Mouse (Mus musculus) retina, embryonic 14.5 days (tissue): ENCODE measurements around the gene Mndal.
A peak's percentile ranks its signal among the peaks of the same experiment; 100 is the strongest.
"Not testable (repeated sequence)": the region's sequence is repeated elsewhere in the genome, so short reads cannot be mapped to it uniquely, and the experiment has no call there.

Experiments used
- DNase-seq: peaks from one replicate; pipeline ENCODE4 v3.0.0-alpha.2; 2015; ENCODE audit warnings: low spot score

Mndal gene

DNA sequence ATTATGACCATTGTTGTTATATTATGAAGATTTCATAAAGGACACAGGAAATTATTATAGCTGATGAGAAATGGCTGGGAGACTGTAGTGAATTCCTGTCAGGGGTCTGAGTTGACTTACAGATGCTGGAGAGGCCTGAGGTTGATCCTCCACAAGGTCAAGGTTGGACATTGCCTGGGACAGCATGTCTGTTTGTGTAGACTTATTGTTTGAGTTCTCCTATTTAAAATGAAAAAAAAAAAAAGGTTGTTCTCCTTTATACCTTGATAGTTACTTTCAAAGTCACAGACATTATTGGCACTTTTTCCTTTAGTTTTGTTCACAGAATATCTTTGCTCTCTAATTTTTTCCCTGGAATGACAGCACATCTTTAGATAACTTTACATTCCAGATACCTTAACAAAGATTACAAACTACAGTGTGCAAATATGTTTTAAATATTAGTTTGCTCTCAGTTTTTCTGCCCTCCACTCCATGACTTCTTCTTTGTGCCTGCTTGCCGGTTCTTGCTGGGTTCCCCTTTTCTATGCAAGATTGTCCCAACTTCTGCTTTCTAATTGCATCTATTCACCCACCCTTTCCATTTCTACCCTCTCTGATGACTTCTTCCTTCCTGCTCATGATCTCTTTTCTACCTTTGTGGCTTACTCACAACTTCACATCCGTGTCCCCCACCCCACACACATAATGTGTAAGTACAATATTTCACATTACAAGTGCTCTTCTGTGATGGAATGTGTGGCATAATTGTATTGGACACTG, 55.1 kb downstream of the Mndal start:
- DNase-seq, result not testable (repeated sequence)

DNA sequence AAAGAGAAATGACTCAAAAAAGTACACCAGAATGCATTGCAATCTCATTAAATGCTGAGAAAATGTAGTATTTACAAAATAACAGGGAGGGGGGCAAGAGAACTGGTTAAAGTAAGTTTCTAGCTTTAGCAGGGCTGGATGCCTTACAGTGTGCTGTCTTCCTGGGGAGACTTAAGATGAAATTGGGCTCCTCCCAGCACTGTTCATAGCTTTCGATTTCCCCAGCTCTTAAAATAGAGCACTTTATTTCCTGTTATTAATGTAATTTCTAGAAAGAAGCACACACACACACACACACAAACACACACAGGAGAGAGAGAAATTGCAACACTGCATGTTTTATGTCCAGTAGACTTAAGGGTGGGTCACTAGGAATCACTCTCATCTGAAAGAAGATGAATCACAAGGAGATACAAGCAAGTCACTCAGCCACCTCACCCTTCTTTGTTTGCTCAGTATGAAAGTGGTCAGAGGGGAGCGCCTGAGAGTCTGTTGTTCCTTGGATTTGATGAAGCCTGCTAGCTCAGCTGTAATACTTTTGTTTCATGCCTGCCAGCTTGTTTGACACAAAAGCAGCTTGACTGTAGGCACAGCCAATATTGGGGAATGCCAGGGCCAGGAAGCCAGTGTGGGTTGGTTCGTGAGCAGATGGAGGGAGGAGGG, 62.2 kb downstream of the Mndal start:
- not testable (repeated sequence) for DNase-seq

DNA sequence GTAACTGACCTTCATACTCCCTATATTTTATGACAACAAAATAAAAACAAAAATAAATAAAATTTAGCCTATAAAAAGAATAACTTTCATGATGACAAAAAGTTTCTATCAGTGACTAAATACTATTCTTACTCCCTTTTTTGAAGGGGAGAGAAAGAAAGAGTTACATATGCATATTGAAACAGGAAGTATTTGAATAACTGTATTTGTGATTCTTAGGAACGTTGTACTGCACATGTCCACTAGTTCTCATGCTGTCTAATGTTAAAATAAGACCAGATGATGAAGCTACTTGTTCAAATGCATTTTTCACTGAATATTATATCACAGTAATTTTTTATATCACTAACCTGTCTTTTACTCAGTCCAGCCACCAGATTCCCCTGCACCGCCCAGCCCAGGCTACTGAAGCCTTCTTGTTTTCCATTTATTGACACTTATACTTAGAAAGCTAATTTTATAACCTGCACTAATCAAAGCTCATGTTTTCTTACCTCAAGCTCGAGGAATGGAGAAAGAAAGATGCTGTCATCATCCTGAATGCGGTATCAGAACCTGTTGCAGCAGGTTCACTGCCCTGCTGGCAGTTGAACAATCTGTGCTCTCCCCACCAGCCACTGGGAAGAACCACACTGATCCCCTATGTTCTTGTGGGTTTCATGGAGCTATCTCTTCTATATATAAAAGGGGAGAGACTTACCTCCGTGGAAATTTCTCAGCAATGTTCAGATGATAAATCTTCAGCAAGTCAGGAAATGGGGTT, 62.9 kb downstream of the Mndal start:
- DNase-seq, result not testable (repeated sequence)

DNA sequence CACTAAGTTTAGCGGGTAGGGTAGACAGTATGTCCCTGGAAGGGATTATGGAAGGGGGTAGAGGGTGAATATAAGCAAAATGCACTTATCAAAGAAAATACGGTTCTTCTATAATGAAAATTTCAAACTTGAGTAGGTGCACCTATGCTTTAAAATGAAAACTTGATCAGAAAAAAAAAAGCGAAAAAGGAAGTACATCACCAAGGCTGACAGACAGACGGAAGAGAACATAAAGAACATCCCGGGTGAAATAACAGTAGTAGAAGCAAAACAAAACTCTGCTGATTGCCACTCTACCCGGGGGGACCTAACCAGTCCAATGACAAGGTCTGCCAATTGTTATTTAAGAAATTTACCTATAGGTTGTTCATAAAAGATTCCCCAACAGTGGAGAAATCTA, 64.0 kb downstream of the Mndal start:
- DNase-seq, result not testable (repeated sequence)

DNA sequence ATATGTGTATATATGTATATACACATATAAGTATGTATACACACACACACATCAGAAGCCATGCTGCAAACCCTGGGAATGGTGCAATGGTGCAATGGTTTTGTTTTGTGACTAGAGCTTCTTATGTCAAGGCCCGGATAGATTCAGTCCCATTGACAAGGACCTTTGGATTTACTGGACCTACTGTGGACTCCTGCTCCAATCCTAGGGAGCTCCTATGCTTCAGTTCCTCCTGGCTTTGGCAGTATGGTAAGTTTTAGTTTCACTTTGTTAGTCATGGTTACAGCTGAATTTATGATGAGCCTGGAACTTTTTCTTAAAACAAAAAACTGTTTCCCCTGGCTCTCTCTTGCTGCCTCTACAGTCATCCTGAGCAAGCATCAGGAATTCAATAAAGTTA, 65.2 kb downstream of the Mndal start:
- DNase-seq, result not testable (repeated sequence)

DNA sequence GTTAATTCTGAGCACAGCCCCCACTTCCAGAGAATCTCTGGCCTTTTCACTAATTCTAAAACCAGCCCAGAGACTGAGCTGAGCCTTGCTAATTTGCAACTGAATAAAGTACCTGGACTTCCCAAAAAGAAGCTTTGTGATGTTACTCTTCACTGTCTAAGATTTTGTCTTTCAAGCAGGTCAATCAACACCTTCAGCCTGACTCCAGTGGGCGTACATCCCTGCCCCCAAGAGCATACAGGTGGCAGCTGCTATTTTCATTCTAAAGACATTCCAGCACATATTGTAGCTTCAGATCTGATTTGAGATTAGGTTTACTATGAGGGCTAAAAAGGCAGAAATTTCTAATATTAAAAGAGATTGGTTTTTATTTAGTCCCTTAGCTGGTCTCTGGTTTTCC, 73.7 kb downstream of the Mndal start:
- not testable (repeated sequence) for DNase-seq

DNA sequence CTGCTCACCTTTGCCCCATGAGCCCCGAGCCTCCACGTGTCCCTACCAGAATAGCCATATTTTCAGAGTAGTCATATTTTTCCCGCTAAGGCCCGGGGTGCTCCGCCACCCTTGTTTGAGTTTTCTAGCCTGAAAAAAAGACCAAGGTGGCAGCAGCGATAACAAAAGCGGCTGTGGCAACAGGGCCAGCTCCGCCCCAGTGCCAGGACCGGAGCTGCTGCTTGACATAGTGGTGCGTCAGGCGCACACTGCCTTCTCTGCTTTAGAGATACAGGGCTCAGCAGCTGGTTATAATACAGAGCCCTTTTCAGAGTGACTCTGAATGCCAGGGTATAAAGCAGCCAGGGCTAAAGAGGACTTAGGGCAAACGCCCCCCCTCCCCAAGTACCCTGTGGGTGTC, 75.8 kb downstream of the Mndal start:
- DNase-seq, result no peak

DNA sequence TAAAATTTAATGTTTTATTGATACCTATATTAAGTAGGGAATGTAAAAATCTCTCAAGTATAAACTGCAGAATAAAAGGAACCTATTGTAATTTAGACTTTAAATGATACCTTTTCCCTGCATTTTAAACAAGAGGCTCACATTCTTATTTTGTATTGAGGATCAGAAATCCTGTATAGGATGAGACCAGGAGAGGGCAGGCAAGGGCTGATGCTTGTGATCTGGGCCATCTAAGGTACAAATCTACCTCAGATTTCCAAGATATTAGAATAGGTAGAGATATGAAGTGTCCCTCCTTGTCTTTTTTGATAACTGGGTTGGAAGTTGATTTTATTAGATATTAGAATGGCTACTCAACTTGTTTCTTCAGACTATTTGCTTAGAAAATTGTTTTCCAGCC, 88.6 kb downstream of the Mndal start:
- peak; percentile 13 for DNase-seq

DNA sequence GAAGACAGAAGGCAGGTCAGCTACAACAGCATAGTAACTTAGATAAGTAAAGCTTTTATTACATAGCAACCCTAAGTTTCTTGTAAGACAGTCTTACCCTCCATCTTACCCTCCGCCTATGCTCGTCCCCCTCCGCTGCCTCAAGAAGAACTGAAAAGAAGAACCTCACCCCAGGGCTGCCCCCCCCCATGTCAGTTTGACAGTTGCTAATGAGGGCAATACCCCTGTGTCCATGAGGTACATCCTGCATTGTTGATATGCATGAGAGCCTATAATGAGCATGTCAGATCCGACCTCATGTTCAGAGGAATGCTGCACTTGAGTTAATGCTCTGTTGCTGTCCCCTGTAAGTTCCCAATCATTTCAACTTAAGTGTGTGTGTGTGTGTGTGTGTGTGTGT, 89.4 kb downstream of the Mndal start:
- not testable (repeated sequence) for DNase-seq

DNA sequence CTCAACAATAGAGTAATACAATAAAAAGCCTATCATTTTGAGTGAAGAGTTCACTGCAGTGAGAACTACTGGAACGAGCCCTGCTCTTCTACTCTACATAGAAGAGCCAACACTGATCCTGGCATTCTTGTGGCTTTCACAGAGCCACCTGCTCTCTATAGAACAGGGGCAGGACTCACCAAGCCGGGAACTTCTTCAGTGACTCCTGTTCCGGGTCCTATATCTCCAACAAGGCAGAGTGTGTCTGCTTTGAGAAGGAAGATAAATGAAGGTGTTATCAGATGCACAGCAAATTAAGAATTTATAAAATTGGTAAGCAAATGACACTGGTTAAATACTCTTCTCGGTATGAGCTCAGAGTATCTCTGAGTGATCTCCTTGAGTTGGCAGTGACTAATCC, 96.1 kb downstream of the Mndal start:
- not testable (repeated sequence) for DNase-seq

DNA sequence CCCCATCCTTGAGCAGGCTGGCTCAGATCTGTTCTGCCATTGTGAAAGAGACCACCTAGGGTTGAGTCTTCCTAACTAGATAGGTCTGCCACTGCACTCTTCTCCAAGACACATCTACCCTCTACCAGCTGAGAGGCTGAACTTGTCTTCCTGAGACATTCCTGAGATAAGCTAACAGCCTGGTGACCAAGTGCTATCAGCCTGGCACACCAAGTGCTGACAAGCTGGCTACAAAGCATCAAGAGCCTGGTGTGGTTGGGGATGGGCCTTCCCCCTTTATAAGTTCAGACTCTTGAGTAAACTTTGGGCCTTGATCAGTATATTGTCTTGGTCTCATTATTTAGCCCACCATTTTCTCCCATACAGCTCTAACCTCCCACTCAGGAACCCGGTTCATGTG, 97.5 kb downstream of the Mndal start:
- no peak for DNase-seq

DNA sequence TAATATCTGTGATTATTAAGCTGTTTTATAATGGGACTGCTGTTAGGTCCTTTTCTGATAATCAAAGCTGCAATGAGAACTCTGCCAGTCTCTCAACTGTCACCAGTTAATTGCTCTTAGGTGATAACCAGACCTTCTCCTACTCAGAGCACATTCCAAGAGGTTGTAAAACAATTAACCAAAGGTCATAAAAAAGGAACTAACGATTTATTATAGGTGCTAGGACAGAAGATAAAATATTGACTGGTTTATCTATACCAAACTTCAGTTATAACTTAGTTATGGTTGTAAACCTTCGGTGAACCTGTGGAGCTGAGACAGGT, 120.8 kb downstream of the Mndal start:
- DNase-seq, result not testable (repeated sequence)

DNA sequence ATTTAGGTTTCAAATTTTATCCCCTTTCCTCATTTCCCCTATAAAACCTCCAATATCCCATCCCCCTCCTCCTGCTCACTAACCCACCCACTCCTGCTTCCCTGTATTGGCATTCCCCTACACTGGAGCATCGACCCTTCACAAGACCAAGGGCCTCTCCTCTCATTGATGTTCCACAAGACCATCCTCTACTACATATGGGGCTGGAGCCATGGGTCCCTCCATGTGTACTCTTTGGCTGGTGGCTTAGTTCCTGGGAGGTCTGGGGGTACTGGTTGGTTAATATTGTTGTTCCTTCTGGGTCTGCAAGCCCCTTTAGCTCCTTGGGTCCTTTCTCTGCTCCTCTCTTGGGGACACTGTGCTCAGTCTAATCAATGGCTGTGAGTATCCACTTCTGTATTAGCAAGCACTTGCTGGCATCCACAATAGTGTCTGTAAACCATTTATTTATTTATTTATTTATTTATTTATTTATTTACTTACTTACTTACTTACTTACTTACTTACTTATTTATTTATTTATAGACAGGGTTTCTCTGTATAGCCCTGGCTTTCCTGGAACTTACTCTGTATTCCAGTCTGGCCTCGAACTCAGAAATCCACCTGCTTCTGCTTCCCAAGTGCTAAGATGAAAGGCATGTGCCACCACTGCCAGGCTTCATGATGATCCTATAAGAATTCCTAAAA, 121.4 kb downstream of the Mndal start:
- DNase-seq, result not testable (repeated sequence)

DNA sequence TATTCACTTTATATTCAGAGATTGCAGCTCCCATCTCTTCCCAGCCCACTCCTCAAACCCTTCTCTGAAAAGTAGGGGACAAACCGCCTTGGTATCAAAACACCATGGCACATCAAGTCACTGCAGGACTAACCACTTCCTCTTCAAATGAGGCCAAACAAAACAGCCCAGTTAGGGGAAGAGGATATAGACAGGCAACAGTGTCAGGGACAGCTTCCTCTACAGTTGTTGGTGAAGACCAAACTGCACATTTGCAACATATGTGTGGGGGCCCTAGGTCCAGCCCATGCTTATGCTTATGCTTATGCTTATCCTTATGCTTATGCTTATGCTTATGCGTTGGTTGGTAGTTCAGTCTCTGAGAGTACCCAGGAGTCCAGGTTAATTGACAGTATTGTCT, 133.0 kb downstream of the Mndal start:
- DNase-seq, result not testable (repeated sequence)

DNA sequence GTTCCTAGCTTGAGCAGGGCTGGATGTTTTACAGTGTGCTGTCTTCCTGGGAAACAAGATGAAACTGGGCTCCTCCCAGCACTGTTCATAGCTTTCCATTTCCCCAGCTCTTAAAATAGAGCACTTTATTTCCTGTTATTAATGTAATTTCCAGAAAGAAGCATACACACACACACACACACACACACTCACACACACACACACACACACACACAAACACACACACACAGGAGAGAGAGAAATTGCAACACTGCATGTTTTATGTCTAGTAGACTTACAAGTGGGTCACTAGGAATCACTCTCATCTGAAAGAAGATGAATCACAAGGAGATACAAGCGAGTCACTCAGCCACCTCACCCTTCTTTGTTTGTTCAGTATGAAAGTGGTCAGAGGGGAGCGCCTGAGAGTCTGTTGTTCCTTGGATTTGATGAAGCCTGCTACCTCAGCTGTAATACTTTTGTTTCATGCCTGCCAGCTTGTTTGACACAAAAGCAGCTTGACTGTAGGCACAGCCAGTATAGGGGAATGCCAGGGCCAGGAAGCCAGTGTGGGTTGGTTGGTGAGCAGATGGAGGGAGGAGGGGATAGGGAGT, 139.5 kb downstream of the Mndal start:
- DNase-seq, result not testable (repeated sequence)

DNA sequence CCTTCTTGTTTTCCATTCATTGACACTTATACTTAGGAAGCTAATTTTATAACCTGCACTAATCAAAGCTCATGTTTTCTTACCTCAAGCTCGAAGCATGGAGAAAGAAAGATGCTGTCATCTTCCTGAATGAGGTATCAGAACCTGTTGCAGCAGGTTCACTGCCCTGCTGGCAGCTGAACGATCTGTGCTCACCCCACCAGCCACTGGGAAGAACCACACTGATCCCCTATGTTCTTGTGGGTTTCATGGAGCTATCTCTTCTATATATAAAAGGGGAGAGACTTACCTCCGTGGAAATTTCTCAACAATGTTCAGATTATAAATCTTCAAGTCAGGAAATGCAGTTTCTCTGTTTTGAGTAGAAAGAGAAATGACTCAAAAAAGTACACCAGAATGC, 140.1 kb downstream of the Mndal start:
- DNase-seq, result not testable (repeated sequence)

DNA sequence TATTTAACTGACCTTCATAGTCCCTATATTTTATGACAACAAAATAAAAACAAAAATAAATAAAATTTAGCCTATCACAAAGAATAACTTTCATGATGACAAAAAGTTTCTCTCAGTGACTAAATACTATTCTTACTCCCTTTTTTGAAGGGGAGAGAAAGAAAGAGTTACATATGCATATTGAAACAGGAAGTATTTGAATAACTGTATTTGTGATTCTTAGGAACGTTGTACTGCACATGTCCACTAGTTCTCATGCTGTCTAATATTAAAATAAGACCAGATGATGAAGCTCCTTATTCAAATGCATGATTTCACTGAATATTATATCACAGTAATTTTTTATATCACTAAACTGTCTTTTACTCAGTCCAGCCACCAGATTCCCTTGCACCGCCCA, 140.5 kb downstream of the Mndal start:
- DNase-seq, result not testable (repeated sequence)
